Mouse (Mus musculus): Measurements from ENCODE around the gene Tedc1. TPM values are rescaled to one million over a fixed set of nuclear protein-coding genes. Genes with fewer than 3 reads are reported as not detected.

The Tedc1 gene
- polyA plus RNA-seq, 1 experiment from 2014 or later: 60.2 TPM

DNA sequence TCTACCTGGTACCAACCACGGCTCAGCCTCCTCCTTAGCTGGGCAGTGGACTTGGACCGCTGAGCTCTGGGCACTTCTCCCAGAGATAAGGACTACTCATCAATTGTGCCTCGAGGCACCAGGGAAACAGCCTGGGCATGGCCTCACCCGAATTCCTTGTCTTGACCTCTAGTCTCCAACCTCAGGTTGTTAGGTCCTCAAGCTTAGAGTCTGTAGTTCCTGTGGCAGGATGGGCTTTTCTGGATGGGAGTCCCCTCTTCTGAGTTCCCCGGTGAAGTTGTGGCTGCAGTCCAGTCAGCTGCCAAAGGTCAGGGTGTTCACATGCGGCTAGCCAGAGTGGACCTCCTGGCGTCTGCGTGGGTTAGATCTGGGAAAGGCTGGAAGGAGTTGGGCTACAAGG is 5.2 kb upstream of the Tedc1 start:
- peaks cover 38% of the 10 kb centered on the region for H3K4me1 ChIP-seq
- peak overlapping the region; percentile 61; the same call in 1 of the 2 replicates for H3K4me3 ChIP-seq
- no peak overlapping the region for H3K27ac ChIP-seq
- WGBS: 73% methylated on average over 8 of the region's 8 CpGs
- no peak for DNase-seq (ENCODE audit: low spot score)
- peaks cover 92% of the 10 kb centered on the region for H3K27me3 ChIP-seq (ENCODE audit: low read depth, poor library complexity, severe bottlenecking)
- H3K36me3 ChIP-seq: no peaks in the 10 kb centered on the region
- no peaks in the 10 kb centered on the region for H3K9me3 ChIP-seq (replicated peaks)

DNA sequence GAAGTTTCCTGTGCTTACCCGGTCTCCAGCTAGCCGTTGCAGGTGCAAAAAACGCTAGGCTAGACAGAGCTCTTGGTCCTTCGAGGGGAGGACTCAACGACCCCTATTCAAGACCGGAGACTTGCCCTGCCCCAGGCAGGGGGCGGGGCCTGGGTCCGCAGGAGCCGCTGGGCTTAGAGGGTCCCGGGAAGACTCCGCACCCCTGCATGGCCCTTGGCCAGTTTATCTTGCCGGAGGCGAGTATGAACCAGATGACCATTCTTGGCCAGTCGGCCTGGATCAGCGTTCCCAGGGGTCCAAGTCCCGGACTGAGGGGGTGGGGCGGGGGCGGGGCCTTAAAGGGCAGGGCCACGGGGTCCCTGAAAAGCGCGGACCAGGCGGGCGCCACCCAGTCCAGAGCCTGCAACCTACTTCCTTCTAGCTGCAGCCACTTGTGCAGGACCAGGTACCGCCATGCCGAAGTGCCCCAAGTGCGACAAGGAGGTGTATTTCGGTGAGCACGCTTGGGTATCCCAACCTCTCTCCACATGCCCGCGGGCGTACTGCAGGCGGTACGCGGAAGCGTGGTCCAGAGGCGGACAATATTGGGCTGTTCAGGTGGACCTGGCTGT is 4.5 kb upstream of the Tedc1 start:
- under 1% methylated on average over 36 of the region's 36 CpGs for WGBS
- peak overlapping the region; percentile 61 for H3K4me3 ChIP-seq
- H3K9me3 ChIP-seq (replicated peaks): no peaks in the 10 kb centered on the region
- H3K36me3 ChIP-seq: no peaks in the 10 kb centered on the region
- H3K27me3 ChIP-seq (ENCODE audit: low read depth, poor library complexity, severe bottlenecking): peaks cover 85% of the 10 kb centered on the region
- H3K27ac ChIP-seq: peak overlapping the region; percentile 72
- peak; percentile 68 for DNase-seq (ENCODE audit: low spot score)
- peaks cover 34% of the 10 kb centered on the region for H3K4me1 ChIP-seq

DNA sequence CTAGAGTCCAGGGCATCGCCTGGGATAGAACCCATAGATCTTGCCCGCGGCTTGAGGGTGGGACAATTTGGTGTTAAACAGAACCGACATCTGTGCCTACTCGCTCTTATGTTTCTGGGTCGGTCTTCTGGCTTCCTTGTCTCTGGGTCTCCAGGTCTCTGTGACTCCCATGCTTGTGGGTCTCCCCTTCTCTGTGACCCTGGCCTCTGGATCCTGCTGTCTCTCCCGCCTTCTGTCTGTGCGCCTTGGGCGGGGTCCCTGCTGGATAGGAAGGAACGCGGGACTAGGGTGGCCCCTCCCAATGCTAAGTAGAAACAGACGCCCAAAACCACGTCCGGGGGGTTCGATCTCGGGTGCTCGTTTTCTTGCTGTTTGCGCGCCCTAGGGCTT is 4.0 kb upstream of the Tedc1 start:
- 18% methylated on average over 19 of the region's 19 CpGs for WGBS
- peaks cover 38% of the 10 kb centered on the region for H3K4me1 ChIP-seq
- DNase-seq (ENCODE audit: low spot score): no peak

DNA sequence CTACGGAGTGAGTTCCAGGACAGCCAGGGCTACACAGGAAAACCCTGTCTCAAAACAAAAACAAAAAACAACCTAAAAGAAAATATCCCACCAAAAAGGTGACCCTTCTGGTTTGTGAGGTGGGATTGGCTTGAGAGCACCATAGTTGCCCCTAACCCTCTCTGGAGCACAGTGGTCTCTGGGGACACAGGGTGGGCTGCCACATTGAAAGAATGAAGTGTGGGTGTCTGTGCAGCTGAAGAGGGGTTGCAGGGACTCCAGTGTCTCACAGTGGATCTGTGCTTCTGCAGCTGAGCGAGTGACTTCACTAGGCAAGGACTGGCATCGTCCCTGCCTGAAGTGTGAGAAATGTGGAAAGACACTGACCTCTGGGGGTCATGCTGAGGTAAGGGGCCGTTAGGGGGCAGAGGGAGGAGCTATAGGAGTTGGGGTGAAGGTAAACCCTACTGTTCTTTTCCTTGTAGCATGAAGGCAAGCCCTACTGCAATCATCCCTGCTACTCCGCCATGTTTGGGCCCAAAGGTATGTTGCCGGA is 3.2 kb upstream of the Tedc1 start:
- no peak overlapping the region for H3K4me3 ChIP-seq
- WGBS: 85% methylated on average over 6 of the region's 6 CpGs
- peaks cover 42% of the 10 kb centered on the region for H3K4me1 ChIP-seq
- H3K9me3 ChIP-seq (replicated peaks): no peaks in the 10 kb centered on the region
- no peak for DNase-seq (ENCODE audit: low spot score)
- H3K36me3 ChIP-seq: peaks cover 2% of the 10 kb centered on the region; the same call in 1 of the 2 replicates
- no peak overlapping the region for H3K27ac ChIP-seq
- H3K27me3 ChIP-seq (ENCODE audit: low read depth, poor library complexity, severe bottlenecking): peaks cover 72% of the 10 kb centered on the region

More for the DNA sequence above, 4.0 kb upstream of the Tedc1 start:
- Histone ChIP-seq H3K4me3 (peak overlapping the region; percentile 61), H3K36me3 (no peaks in the 10 kb centered on the region), H3K27me3 (ENCODE audit: low read depth, poor library complexity, severe bottlenecking) (peaks cover 80% of the 10 kb centered on the region), H3K27ac (peak overlapping the region; percentile 72), H3K9me3 (replicated peaks) (no peaks in the 10 kb centered on the region)

DNA sequence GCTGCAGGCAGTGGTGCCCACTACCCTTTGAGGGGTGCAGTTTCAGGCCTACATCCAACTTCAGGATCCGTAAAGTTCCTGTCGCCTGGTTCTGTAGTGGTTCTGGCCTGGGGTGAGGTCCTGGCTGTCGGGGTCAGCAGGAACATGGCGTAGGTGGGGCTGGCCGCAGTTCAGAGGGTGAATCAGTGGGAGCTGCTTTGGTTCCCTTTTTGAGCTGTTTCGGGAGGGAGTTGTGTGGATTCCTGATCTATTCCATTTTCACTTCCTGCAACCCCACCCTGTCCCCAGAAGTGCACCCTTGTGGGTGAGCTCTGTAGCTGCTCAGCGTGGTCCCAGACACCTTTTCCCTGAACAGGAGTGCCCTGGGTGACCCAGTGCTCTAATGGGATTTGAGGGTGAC is 2.2 kb upstream of the Tedc1 start:
- Histone ChIP-seq H3K27ac (no peak overlapping the region), H3K4me1 (peaks cover 44% of the 10 kb centered on the region), H3K9me3 (replicated peaks) (no peaks in the 10 kb centered on the region), H3K36me3 (peaks cover 7% of the 10 kb centered on the region; the same call in 1 of the 2 replicates), H3K27me3 (ENCODE audit: low read depth, poor library complexity, severe bottlenecking) (peaks cover 63% of the 10 kb centered on the region), H3K4me3 (no peak overlapping the region)
- no peak for DNase-seq (ENCODE audit: low spot score)
- WGBS: 94% methylated on average over 7 of the region's 7 CpGs

DNA sequence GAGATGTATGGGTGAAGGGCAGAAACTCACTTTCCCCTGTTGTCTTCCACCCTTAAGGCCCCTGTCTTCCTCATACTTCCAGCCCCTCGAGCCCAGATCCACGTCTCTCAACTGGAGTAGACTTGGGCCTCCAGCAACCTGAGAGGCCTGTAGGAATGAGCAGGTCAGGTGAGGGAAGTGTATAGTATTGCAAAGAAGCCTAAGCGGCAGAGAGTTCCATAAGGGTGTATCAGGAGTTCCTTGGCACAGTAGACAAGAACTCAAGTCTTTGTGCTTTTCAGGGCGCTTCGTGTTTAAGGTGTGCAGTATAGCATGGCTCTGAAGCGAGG is 1.5 kb upstream of the Tedc1 start:
- peaks cover 44% of the 10 kb centered on the region for H3K4me1 ChIP-seq
- peaks cover 9% of the 10 kb centered on the region; the same call in 1 of the 2 replicates for H3K36me3 ChIP-seq
- H3K27ac ChIP-seq: peak overlapping the region; percentile 83; the same call in 1 of the 2 replicates
- H3K27me3 ChIP-seq (ENCODE audit: low read depth, poor library complexity, severe bottlenecking): peaks cover 56% of the 10 kb centered on the region
- no peak for DNase-seq (ENCODE audit: low spot score)
- H3K4me3 ChIP-seq: peak overlapping the region; percentile 74
- no peaks in the 10 kb centered on the region for H3K9me3 ChIP-seq (replicated peaks)
- 79% methylated on average over 6 of the region's 6 CpGs for WGBS

DNA sequence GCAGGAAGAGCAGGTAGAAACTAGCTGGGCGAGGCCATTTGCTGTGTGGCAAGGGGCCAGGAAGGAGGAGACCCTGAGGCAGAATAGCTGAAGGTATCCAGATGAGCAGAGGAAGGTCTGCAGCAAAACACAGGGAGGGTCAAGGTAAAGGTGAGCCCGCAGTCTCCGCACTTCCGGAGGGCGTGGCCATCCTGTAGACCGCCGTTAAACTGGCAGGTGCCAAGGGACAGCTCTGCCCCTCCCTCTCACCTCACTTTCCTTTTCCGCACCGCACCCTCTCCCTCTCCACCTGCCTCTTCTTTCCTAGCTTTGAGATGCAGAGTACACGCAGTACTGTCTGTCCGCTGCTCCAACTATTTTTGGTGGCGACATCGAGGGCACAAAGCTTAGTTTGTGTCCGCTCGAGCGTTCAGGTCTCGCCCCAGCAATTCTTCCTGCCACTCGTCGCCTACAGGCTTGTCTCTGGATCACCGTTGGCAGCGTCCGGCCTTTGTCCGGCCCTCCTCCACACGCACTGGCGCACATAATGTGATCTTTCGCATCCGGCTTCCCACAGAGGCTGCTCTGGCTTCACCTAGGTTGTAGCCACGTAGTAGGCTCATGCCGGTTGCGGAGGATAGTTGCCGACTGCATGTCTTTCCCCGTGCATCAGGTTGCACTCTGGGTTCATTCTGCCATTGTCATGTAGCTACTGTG is 997 bp upstream of the Tedc1 start:
- H3K27ac ChIP-seq: peak overlapping the region; percentile 83
- peaks cover 51% of the 10 kb centered on the region for H3K27me3 ChIP-seq (ENCODE audit: low read depth, poor library complexity, severe bottlenecking)
- peaks cover 44% of the 10 kb centered on the region for H3K4me1 ChIP-seq
- peak overlapping the region; percentile 74 for H3K4me3 ChIP-seq
- H3K36me3 ChIP-seq: peaks cover 13% of the 10 kb centered on the region; the same call in 1 of the 2 replicates
- H3K9me3 ChIP-seq (replicated peaks): no peaks in the 10 kb centered on the region
- 5% methylated on average over 32 of the region's 32 CpGs for WGBS
- peak; percentile 62 for DNase-seq (ENCODE audit: low spot score)

DNA sequence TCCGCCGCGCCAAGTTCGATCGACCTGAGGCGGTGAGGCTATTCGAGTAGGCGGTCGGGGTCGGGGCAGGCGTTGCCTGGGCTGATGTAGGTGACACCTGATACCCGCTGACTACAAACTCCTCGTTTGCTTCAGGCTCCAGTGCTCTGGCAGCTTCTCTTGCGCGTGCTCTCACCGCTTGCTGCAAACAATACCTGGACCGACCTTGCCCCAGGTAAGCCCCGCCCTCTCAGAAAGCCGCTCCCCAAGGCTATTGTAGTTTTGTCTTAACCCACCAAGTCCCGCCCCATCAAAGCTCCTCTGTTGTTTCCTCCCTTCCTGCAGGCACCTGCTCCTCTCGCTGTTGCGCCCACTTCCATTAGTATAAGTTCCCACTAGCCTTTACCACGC is 314 bp downstream of the Tedc1 start:
- no peaks in the 10 kb centered on the region for H3K9me3 ChIP-seq (replicated peaks)
- WGBS: under 1% methylated on average over 23 of the region's 23 CpGs
- peak overlapping the region; percentile 74 for H3K4me3 ChIP-seq
- no peak for DNase-seq (ENCODE audit: low spot score)
- peaks cover 38% of the 10 kb centered on the region for H3K4me1 ChIP-seq
- H3K27me3 ChIP-seq (ENCODE audit: low read depth, poor library complexity, severe bottlenecking): peaks cover 38% of the 10 kb centered on the region
- H3K27ac ChIP-seq: peak overlapping the region; percentile 83
- H3K36me3 ChIP-seq: peaks cover 25% of the 10 kb centered on the region

DNA sequence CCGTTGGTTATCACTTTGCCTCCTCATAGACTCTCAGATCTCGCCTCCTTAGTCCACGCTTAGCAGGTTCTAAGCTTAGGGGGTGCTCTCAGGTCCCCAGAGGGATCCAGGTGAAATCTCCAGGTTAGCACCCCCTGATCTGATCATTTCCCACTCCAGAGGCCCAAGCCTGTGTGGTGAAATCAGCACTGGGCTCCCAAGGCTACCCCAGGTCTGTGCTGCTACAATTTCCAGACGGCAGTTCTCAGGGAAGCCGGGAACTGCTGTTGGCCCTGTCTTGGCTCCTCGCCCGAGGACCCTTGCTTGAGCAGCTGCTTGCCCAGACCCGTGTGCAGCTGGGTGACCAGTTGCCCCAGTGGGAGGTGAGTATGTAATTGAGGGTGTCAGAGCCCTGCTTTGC is 781 bp downstream of the Tedc1 start:
- H3K4me1 ChIP-seq: peaks cover 33% of the 10 kb centered on the region
- peaks cover 33% of the 10 kb centered on the region for H3K27me3 ChIP-seq (ENCODE audit: low read depth, poor library complexity, severe bottlenecking)
- DNase-seq (ENCODE audit: low spot score): no peak
- WGBS: 44% methylated on average over 8 of the region's 8 CpGs
- H3K9me3 ChIP-seq (replicated peaks): no peaks in the 10 kb centered on the region
- H3K4me3 ChIP-seq: peak overlapping the region; percentile 74
- peak overlapping the region; percentile 83 for H3K27ac ChIP-seq
- peaks cover 30% of the 10 kb centered on the region for H3K36me3 ChIP-seq

DNA sequence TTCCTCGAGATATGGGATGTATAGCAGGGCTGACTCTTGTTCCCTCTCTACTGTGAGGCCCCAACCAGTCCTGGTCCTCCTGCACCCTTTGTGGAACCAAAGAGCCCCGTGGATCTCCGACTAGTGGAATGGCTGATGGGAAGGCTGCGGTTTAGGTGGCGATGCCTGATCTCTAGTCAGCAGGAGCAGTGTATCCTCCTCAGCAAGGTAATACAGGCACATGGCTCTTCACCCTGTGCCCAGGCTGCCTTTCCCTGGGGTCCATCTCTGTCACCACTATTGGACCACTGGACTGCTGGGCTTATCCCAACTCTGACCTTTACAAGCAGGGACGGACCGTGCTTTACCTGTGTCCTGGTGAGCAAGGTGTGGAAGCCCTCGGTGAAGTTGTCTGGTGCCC is 1.3 kb downstream of the Tedc1 start:
- DNase-seq (ENCODE audit: low spot score): no peak
- H3K36me3 ChIP-seq: peaks cover 35% of the 10 kb centered on the region
- no peaks in the 10 kb centered on the region for H3K9me3 ChIP-seq (replicated peaks)
- no peak overlapping the region for H3K27ac ChIP-seq
- 90% methylated on average over 8 of the region's 8 CpGs for WGBS
- peaks cover 28% of the 10 kb centered on the region for H3K27me3 ChIP-seq (ENCODE audit: low read depth, poor library complexity, severe bottlenecking)
- H3K4me3 ChIP-seq: peak overlapping the region; percentile 74; the same call in 1 of the 2 replicates
- peaks cover 28% of the 10 kb centered on the region for H3K4me1 ChIP-seq

DNA sequence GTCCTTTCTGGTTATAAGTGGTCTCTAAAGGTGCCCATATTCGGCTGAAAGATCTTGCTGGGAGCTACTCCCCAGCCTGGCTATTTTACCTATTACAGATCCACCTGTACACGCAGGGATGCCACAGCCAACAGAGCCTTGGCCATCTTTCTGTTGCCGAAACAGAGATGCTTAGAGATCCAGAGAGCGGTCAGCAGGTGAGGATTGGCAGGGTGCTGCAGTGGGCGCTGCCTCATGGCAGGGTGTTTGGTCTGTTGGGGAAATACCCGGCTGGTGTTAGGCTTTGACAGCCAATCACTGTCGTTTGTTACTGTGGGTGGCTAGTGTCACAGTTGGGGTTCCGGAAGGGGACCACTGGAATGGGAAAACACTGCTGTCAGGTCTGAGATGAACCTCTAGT is 1.8 kb downstream of the Tedc1 start:
- peaks cover 23% of the 10 kb centered on the region for H3K27me3 ChIP-seq (ENCODE audit: low read depth, poor library complexity, severe bottlenecking)
- H3K4me3 ChIP-seq: no peak overlapping the region
- 88% methylated on average over 8 of the region's 8 CpGs for WGBS
- H3K9me3 ChIP-seq (replicated peaks): no peaks in the 10 kb centered on the region
- DNase-seq (ENCODE audit: low spot score): no peak
- H3K36me3 ChIP-seq: peaks cover 40% of the 10 kb centered on the region
- H3K27ac ChIP-seq: no peak overlapping the region
- H3K4me1 ChIP-seq: peaks cover 28% of the 10 kb centered on the region

DNA sequence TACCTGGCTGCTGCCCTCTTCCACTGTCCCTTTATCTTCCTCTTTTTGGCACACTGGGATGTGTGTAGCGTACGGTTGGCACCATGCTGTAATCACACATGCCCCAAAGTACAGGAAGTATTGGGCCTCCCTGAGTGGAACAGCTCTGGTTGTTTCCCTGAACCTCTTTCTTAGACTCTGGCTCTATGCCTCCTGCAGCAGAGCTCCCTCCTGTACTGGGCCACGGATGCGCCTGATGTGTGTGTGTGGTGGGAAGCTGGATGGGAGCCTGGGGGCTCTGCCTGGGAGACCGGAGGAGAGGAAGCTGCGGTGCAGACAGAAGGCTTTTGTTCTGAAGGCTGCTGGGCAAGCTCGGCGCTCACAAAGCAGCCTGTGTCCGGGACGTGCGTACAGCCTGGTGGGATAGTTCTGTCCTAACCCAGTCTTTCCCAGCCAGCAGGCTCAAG is 7.4 kb downstream of the Tedc1 start:
- DNase-seq (ENCODE audit: low spot score): no peak
- Histone ChIP-seq H3K4me3 (no peak overlapping the region), H3K27ac (no peak overlapping the region), H3K9me3 (replicated peaks) (no peaks in the 10 kb centered on the region), H3K27me3 (ENCODE audit: low read depth, poor library complexity, severe bottlenecking) (no peaks in the 10 kb centered on the region), H3K4me1 (no peaks in the 10 kb centered on the region), H3K36me3 (peaks cover 56% of the 10 kb centered on the region)
- WGBS: 91% methylated on average over 11 of the region's 11 CpGs

DNA sequence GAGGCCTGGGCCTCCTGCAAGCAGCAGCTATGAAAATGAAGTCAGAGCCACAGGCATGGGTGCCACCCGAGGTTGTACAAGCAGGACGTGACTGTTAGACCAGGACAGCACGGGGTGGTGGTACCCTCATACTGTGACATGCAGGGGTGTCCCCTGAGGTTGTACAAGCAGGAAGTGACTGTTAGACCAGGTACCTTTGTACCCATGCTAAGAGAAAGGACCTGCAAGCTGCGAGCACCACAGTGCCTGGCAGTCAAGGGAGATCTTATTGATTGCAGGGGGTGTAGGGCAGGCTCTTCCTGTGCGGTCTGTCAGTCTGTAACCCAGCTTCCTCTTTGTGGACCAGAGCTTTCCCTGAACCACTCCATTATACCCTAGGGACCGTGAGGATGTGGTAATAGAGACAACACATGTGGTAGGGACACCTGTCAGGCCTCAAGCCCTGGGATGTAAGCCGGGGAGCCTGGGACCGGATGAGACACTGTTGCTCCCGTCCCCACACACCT is 11.9 kb downstream of the Tedc1 start:
- Histone ChIP-seq H3K27me3 (ENCODE audit: low read depth, poor library complexity, severe bottlenecking) (no peaks in the 10 kb centered on the region), H3K27ac (no peak overlapping the region), H3K9me3 (replicated peaks) (no peaks in the 10 kb centered on the region), H3K4me1 (no peaks in the 10 kb centered on the region), H3K36me3 (peaks cover 21% of the 10 kb centered on the region), H3K4me3 (no peak overlapping the region)
- DNase-seq (ENCODE audit: low spot score): no peak
- 82% methylated on average over 9 of the region's 9 CpGs for WGBS

All from limb, embryonic 10.5 days (tissue).